Mouse (Mus musculus): ENCODE data around the gene Tm6sf1. TPM values are rescaled to one million over a fixed set of nuclear protein-coding genes. Genes with fewer than 3 reads are reported as not detected.

The Tm6sf1 gene
- polyA plus RNA-seq, 1 experiment from 2014 or later: 13.4 TPM

DNA sequence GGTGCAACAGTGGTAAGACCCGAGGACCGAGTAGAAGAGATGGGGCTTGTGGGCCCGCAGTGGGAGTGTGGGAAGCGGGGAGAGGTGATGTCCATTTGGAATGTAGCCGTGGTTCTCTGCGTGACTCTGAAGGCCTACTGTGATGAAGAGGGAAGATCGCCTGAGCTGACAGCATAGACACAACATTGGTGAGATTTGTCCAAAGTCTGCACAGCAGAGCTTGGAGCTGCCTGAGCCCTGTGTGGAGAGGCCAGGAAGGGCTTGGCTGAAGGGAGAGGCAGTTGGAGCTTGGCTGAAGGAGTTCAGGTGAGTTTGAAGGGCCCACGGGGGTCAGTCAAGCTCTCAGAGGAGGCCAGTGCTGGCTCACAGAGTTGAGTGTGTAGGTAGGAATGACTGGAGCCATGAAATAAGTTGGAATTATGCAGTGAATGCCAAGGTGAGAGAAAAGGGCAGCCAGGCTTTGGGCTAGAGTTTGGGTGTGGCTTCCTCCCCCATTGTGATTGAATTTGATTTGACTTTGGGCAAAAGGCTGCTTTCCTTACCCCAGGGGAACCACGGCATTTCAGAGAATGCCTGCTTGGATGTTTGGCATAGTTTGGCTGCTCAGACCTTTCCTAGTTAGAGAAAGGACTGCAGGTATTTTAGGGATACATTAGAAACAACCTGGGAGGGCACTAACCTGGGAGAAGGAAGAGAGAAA, 8.6 kb downstream of the Tm6sf1 start:
- ATAC-seq (ENCODE audit: low read depth): no peak
- no peak overlapping the region for H3K27ac ChIP-seq (replicated peaks)
- no peak overlapping the region for H3K9ac ChIP-seq
- no peak overlapping the region for H3K4me2 ChIP-seq
- WGBS: 89% methylated on average over 9 of the region's 9 CpGs
- H3K4me3 ChIP-seq: no peak overlapping the region
- no peaks in the 10 kb centered on the region for H3K9me3 ChIP-seq
- no peaks in the 10 kb centered on the region for H3K27me3 ChIP-seq
- H3K36me3 ChIP-seq: no peaks in the 10 kb centered on the region
- peaks cover 6% of the 10 kb centered on the region; the same call in 1 of the 2 replicates for H3K4me1 ChIP-seq (replicated peaks)

DNA sequence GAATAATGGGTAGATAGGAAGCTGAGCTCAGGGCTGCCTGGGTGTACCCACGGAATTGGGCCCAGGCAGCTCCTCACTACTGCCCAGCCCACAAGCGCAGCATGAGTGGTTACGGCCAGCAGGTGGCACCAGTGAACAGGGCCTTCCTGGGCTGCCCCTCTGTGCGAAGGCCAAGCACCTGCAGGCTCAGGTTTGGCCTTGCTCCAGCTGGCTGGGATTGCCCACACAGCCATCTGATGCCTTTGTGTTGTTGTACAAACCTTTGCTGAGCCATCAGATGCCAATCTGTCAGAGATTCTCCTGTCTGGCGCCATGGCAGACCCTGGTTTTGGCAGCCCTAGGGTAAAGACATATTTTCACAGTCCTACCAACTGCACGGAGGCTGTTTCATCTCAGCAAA, 9.4 kb downstream of the Tm6sf1 start:
- WGBS: 27% methylated on average over 6 of the region's 6 CpGs
- peak; percentile 78 for ATAC-seq (ENCODE audit: low read depth)

DNA sequence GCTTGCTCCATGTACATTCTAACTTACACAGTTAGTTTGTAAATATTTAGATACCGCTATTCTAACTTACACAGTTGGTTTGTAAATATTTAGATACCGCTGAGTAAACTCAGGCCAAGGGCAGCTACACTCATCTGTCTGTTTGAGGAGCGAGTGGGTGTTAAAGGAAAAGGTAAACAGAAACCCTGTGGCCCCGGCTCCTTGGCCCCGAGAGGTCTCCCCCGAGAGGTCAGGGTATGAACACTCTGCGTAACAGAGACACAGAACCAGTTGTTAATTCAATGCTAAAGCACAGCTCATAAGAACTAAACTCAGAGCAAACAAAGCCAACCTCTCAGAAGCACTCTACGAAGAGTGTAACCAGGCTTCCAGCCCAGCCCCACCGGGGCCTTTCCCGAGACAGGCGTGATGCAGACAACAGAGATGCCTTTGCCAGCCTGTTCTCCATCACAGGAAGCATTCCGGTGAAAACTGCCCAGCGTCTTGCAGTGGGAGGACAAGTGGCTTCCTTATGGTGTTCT, 13.8 kb downstream of the Tm6sf1 start:
- WGBS: 80% methylated on average over 13 of the region's 13 CpGs
- no peak overlapping the region for H3K9ac ChIP-seq
- H3K9me3 ChIP-seq: no peaks in the 10 kb centered on the region
- H3K27ac ChIP-seq (replicated peaks): no peak overlapping the region
- H3K36me3 ChIP-seq: no peaks in the 10 kb centered on the region
- no peak for ATAC-seq (ENCODE audit: low read depth)
- no peak overlapping the region for H3K4me2 ChIP-seq
- no peaks in the 10 kb centered on the region for H3K27me3 ChIP-seq
- H3K4me1 ChIP-seq (replicated peaks): peaks cover 18% of the 10 kb centered on the region
- no peak overlapping the region for H3K4me3 ChIP-seq

More for the DNA sequence above, 9.4 kb downstream of the Tm6sf1 start:
- no peak overlapping the region for H3K4me2 ChIP-seq
- H3K36me3 ChIP-seq: no peaks in the 10 kb centered on the region
- H3K9ac ChIP-seq: no peak overlapping the region
- no peak overlapping the region for H3K4me3 ChIP-seq
- no peaks in the 10 kb centered on the region for H3K9me3 ChIP-seq
- peaks cover 6% of the 10 kb centered on the region; the same call in 1 of the 2 replicates for H3K4me1 ChIP-seq (replicated peaks)
- no peaks in the 10 kb centered on the region for H3K27me3 ChIP-seq
- H3K27ac ChIP-seq (replicated peaks): peak overlapping the region; percentile 49; the same call in 1 of the 2 replicates

GRCm38 (mm10) chr7:81873807-81874206, 15.0 kb downstream of the Tm6sf1 start:
- no peaks in the 10 kb centered on the region for H3K27me3 ChIP-seq
- no peak overlapping the region for H3K9ac ChIP-seq
- no peaks in the 10 kb centered on the region for H3K9me3 ChIP-seq
- no peak overlapping the region for H3K4me2 ChIP-seq
- H3K4me3 ChIP-seq: no peak overlapping the region
- no peak overlapping the region for H3K27ac ChIP-seq (replicated peaks)
- H3K4me1 ChIP-seq (replicated peaks): peaks cover 12% of the 10 kb centered on the region
- no peak for ATAC-seq (ENCODE audit: low read depth)
- 73% methylated on average over 1 of the region's 1 CpGs for WGBS
- H3K36me3 ChIP-seq: no peaks in the 10 kb centered on the region

DNA sequence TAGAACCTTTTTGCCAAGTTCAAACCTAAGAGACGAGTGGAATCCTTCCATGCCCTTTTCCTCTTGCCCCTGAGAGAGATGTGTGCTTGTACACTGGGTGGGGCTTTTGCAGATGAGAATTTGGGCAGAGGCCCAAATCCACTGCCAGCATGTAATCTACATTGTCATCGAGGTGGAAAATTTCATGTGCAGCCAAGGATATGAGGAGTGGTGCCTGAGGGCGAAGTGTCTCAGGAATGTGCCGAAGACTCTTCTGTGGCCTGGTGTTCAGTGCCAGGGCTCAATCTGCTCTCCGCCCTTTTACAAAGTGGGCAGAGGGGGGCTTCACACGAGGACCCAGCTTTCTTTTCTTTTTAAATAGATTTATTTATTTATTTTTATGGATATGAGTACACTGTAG, 15.8 kb downstream of the Tm6sf1 start:
- ATAC-seq (ENCODE audit: low read depth): no peak
- Histone ChIP-seq H3K27ac (replicated peaks) (no peak overlapping the region; the same call in 1 of the 2 replicates), H3K9ac (no peak overlapping the region), H3K4me2 (no peak overlapping the region), H3K4me1 (replicated peaks) (peaks cover 12% of the 10 kb centered on the region), H3K4me3 (no peak overlapping the region), H3K36me3 (no peaks in the 10 kb centered on the region), H3K27me3 (no peaks in the 10 kb centered on the region), H3K9me3 (no peaks in the 10 kb centered on the region)
- 67% methylated on average over 6 of the region's 6 CpGs for WGBS

- Histone ChIP-seq H3K4me2 (no peak overlapping the region), H3K36me3 (no peaks in the 10 kb centered on the region), H3K9me3 (no peaks in the 10 kb centered on the region), H3K4me1 (replicated peaks) (peaks cover 12% of the 10 kb centered on the region), H3K4me3 (no peak overlapping the region), H3K9ac (no peak overlapping the region), H3K27me3 (no peaks in the 10 kb centered on the region), H3K27ac (replicated peaks) (peak overlapping the region; percentile 56)
- no peak; the same call in 1 of the 2 replicates for ATAC-seq (ENCODE audit: low read depth)
- 68% methylated on average over 9 of the region's 9 CpGs for WGBS
These were observed 16.6 kb downstream of the Tm6sf1 start for GRCm38 (mm10) chr7:81875372-81875771.

- Histone ChIP-seq H3K4me2 (no peak overlapping the region), H3K27me3 (no peaks in the 10 kb centered on the region), H3K27ac (replicated peaks) (no peak overlapping the region), H3K36me3 (0 out of 2 replicates have a peak, but pooled peaks cover 4% of the 10 kb centered on the region), H3K9me3 (no peaks in the 10 kb centered on the region), H3K4me1 (replicated peaks) (peaks cover 8% of the 10 kb centered on the region), H3K4me3 (no peak overlapping the region), H3K9ac (no peak overlapping the region)
- ATAC-seq (ENCODE audit: low read depth): no peak
- 89% methylated on average over 5 of the region's 5 CpGs for WGBS
These were observed 21.5 kb downstream of the Tm6sf1 start for GRCm38 (mm10) chr7:81880286-81880685.

DNA sequence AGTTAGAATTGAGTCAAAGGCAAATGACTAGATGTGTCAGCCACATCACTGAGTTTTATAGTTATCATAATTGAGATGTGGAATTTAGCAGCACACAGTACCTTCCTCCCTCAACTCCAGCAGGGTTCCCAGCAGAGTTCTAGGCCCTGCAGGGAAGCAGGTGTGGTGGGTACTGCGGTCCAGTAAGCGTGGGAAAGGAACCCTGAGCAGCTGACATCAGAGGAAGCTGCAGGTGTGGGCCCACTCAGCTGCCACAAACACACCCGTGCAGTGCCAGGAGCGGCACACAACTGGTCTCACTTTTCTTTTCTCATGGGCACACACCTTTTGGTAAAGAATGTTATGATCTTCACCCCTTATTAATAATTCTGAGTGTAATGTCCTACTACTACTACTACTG, 22.0 kb downstream of the Tm6sf1 start:
- Histone ChIP-seq H3K4me3 (no peak overlapping the region), H3K4me1 (replicated peaks) (peaks cover 8% of the 10 kb centered on the region), H3K9ac (no peak overlapping the region), H3K36me3 (peaks cover 8% of the 10 kb centered on the region; the same call in 1 of the 2 replicates), H3K9me3 (no peaks in the 10 kb centered on the region), H3K27ac (replicated peaks) (no peak overlapping the region), H3K27me3 (no peaks in the 10 kb centered on the region), H3K4me2 (no peak overlapping the region)
- WGBS: 93% methylated on average over 4 of the region's 4 CpGs
- no peak for ATAC-seq (ENCODE audit: low read depth)

- no peak for ATAC-seq (ENCODE audit: low read depth)
- WGBS: 69% methylated on average over 3 of the region's 3 CpGs
These were observed 22.8 kb downstream of the Tm6sf1 start for GRCm38 (mm10) chr7:81881600-81881999.

DNA sequence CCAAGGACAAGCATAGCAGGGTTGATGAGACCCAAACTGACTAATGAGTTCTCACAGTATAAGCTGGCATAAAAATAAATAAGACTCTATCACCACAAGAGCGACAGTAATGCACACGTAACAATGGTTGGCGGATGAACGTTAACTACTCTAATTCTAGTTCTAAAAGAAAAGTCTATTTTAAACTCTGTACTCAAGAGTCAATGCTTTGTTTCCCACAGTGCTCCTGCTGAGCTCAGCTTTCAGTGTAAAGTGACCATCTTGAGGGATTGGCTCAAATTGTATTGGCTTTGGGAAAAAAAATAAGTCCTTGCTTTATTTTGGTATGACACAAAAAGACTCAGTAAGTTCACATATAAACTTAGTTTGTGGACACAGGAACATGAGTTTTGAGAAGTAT, 26.3 kb downstream of the Tm6sf1 start:
- H3K4me1 ChIP-seq (replicated peaks): no peaks in the 10 kb centered on the region; the same call in 1 of the 2 replicates
- H3K36me3 ChIP-seq: peaks cover 17% of the 10 kb centered on the region; the same call in 1 of the 2 replicates
- H3K9ac ChIP-seq: no peak overlapping the region
- no peaks in the 10 kb centered on the region for H3K27me3 ChIP-seq
- ATAC-seq (ENCODE audit: low read depth): no peak
- H3K4me2 ChIP-seq: no peak overlapping the region
- 49% methylated on average over 4 of the region's 4 CpGs for WGBS
- no peak overlapping the region for H3K4me3 ChIP-seq
- no peaks in the 10 kb centered on the region for H3K9me3 ChIP-seq
- no peak overlapping the region for H3K27ac ChIP-seq (replicated peaks)

More at GRCm38 (mm10) chr7:81881600-81881999, 22.8 kb downstream of the Tm6sf1 start:
- Histone ChIP-seq H3K36me3 (peaks cover 14% of the 10 kb centered on the region; the same call in 1 of the 2 replicates), H3K4me3 (no peak overlapping the region), H3K4me2 (no peak overlapping the region), H3K27me3 (no peaks in the 10 kb centered on the region), H3K9me3 (no peaks in the 10 kb centered on the region), H3K4me1 (replicated peaks) (no peaks in the 10 kb centered on the region; the same call in 1 of the 2 replicates), H3K9ac (no peak overlapping the region), H3K27ac (replicated peaks) (no peak overlapping the region)

DNA sequence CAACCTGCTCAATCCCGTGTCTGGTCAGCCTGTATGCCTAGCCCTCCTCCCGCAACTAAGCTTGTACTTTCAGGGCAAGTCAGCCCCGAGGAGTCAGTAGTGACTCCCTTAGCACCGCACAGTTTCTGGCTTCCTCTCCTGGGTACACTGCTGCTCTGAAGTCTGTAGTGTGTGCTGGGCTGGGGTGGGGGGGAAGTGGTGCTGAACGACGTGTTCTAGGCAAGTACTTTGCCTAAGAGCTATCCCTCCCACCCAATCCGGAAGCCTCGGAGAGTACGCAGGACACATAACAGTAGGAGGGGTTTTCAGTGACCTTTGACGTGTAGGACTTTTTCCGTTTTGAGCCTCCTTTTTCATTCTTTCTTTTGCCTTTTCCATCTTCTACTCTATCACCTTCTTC, 40.6 kb downstream of the Tm6sf1 start:
- Histone ChIP-seq H3K4me3 (no peak overlapping the region), H3K27ac (replicated peaks) (no peak overlapping the region), H3K4me1 (replicated peaks) (peaks cover 3% of the 10 kb centered on the region; the same call in 1 of the 2 replicates), H3K4me2 (no peak overlapping the region), H3K27me3 (no peaks in the 10 kb centered on the region), H3K9ac (no peak overlapping the region), H3K36me3 (peaks cover 28% of the 10 kb centered on the region), H3K9me3 (no peaks in the 10 kb centered on the region)
- ATAC-seq (ENCODE audit: low read depth): no peak
- WGBS: 87% methylated on average over 11 of the region's 11 CpGs

GRCm38 (mm10) chr7:81904094-81904493, 45.3 kb downstream of the Tm6sf1 start:
- H3K27me3 ChIP-seq: no peaks in the 10 kb centered on the region
- WGBS: 61% methylated on average over 4 of the region's 4 CpGs

More at GRCm38 (mm10) chr7:81904094-81904493, 45.3 kb downstream of the Tm6sf1 start:
- H3K4me1 ChIP-seq (replicated peaks): peaks cover 6% of the 10 kb centered on the region; the same call in 1 of the 2 replicates
- no peaks in the 10 kb centered on the region for H3K9me3 ChIP-seq
- H3K36me3 ChIP-seq: peaks cover 10% of the 10 kb centered on the region
- H3K4me3 ChIP-seq: no peak overlapping the region
- H3K27ac ChIP-seq (replicated peaks): no peak overlapping the region
- H3K4me2 ChIP-seq: no peak overlapping the region
- H3K9ac ChIP-seq: no peak overlapping the region
- no peak for ATAC-seq (ENCODE audit: low read depth)
